Mouse (Mus musculus) embryo, embryonic 10 days (tissue): Measurements from ENCODE around the gene Dlx4.

Experiments used
- DNase-seq: peaks from one replicate; pipeline ENCODE4 v3.0.0-alpha.2; 2015; ENCODE audit warnings: low spot score

The Dlx4 gene

GRCm38 (mm10) chr11:95102161-95102904 lies 43.7 kb downstream of the Dlx4 start:
- no peak for DNase-seq

GRCm38 (mm10) chr11:95101071-95101788 lies 44.8 kb downstream of the Dlx4 start:
- DNase-seq, result peak; percentile 56

GRCm38 (mm10) chr11:95100393-95100792 lies 45.7 kb downstream of the Dlx4 start:
- peak; percentile 75 for DNase-seq

- no peak for DNase-seq
Observed at GRCm38 (mm10) chr11:95098346-95099095, 47.5 kb downstream of the Dlx4 start.

- no peak for DNase-seq
Observed at GRCm38 (mm10) chr11:95097889-95098288, 48.2 kb downstream of the Dlx4 start.

GRCm38 (mm10) chr11:95096608-95097373 lies 49.3 kb downstream of the Dlx4 start:
- no peak for DNase-seq

- no peak for DNase-seq
Observed at GRCm38 (mm10) chr11:95095596-95095995, 50.5 kb downstream of the Dlx4 start.

- DNase-seq, result no peak
Observed at GRCm38 (mm10) chr11:95093077-95093476, 53.0 kb downstream of the Dlx4 start.
